Mouse (Mus musculus) CH12.LX (cell line): ENCODE measurements around the gene E130309D02Rik.

Source experiments
- CHD1 ChIP-seq: IDR thresholded peaks from 2 replicates; pipeline ENCODE4 v1.6.1; 2012; ENCODE audit warnings: low read depth, low read length, improper control_type of control experiment, inconsistent platforms
- CTCF ChIP-seq, 2 experiments: IDR thresholded peaks in 1 of 2; conservative IDR thresholded peaks in 1 of 2; 2 replicates each; pipeline ENCODE4 v1.5.1; 2011 to 2012; ENCODE audit warnings: low read depth in 2 of 2, low read length in 2 of 2, improper control_type of control experiment in 1 of 2, inconsistent platforms in 1 of 2, mild to moderate bottlenecking in 1 of 2, moderate library complexity in 1 of 2
- EP300 ChIP-seq: IDR thresholded peaks from 2 replicates; pipeline ENCODE4 v1.6.1; 2011; ENCODE audit warnings: low read length, improper control_type of control experiment
- MAFK ChIP-seq: IDR thresholded peaks from 2 replicates; pipeline ENCODE4 v1.6.1; 2011; ENCODE audit warnings: low read length, improper control_type of control experiment; ENCODE audit not compliant: insufficient replicate concordance
- PAX5 ChIP-seq: IDR thresholded peaks from 2 replicates; pipeline ENCODE4 v1.6.1; 2012; ENCODE audit warnings: low read length, inconsistent platforms, mixed read lengths
- POLR2A ChIP-seq: IDR thresholded peaks from 2 replicates; pipeline ENCODE4 v1.6.1; 2011; ENCODE audit warnings: low read depth, mild to moderate bottlenecking, improper control_type of control experiment, low read length
- POLR2AphosphoS2 ChIP-seq: IDR thresholded peaks from 2 replicates; pipeline ENCODE4 v1.6.1; 2011; ENCODE audit warnings: low read depth, low read length, improper control_type of control experiment
- USF1 ChIP-seq: IDR thresholded peaks from 2 replicates; pipeline ENCODE4 v1.6.1; 2014; ENCODE audit warnings: low read depth, mild to moderate bottlenecking, inconsistent platforms, low read length, improper control_type of control experiment
- USF2 ChIP-seq: conservative IDR thresholded peaks from 2 replicates; pipeline ENCODE4 v1.6.1; 2011; ENCODE audit warnings: low read depth, low read length, improper control_type of control experiment

DNA sequence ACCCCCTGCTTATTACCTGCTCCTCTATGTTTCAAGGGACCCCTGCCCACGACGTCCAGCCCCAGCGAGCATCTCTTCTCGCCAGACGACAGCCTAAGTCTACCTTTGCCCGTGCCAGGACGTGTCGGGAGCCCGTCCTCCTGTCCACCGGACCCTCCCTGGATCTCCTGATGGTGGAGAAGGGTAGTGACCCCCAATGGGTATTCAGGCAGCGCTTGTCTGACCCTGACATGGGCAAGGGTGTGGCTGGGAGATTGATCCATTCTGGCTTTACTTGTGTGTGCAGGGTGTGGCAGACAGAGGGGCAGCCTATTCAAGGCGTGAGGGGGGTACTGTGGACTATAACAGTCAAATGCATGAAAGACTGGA, 45.0 kb downstream of the E130309D02Rik start:
- no peak for TF ChIP-seq POLR2A
- no peak for TF ChIP-seq CHD1
- TF ChIP-seq MAFK: no peak
- no peak for TF ChIP-seq USF1
- no peak for TF ChIP-seq CTCF (conservative IDR thresholded peaks at IDR 0.05 in 1 of 2, IDR thresholded peaks at IDR 0.05 in 1 of 2; ENCODE audit: low read depth in 2 of 2, low read length in 2 of 2)
- TF ChIP-seq EP300: no peak
- TF ChIP-seq PAX5: no peak
- no peak for TF ChIP-seq POLR2AphosphoS2
- no peak for TF ChIP-seq USF2
